Mouse (Mus musculus) forebrain, embryonic 12.5 days (tissue): Measurements from ENCODE around the gene Mgea5. TPM values are rescaled to one million over a fixed set of nuclear protein-coding genes. Genes with fewer than 3 reads are reported as not detected.

Experiments
- ATAC-seq: fragments of 200-750 bp; cut with Nextera tagmentation; 2 replicates; pipeline ENCODE4 v1.8.0; 2017; ENCODE audit warnings: moderate TSS enrichment; ENCODE audit not compliant: low FRiP score
- H3K27ac ChIP-seq: fragments of 300-500 bp; sonication (generic); 2 replicates; pipeline ENCODE4 v1.5.1; 2016; ENCODE audit warnings: mild to moderate bottlenecking
- H3K27me3 ChIP-seq: fragments of 300-500 bp; sonication (generic); 2 replicates; pipeline ENCODE4 v1.6.1; 2016; ENCODE audit warnings: mild to moderate bottlenecking
- H3K36me3 ChIP-seq: fragments of 300-500 bp; sonication (generic); replicated peaks from 2 replicates; pipeline ENCODE4 v1.6.1; 2016; ENCODE audit warnings: mild to moderate bottlenecking
- H3K4me1 ChIP-seq: fragments of 300-500 bp; sonication (generic); 2 replicates; pipeline ENCODE4 v1.6.1; 2016
- H3K4me2 ChIP-seq: fragments of 300-500 bp; sonication (generic); 2 replicates; pipeline ENCODE4 v1.6.1; 2016; ENCODE audit warnings: mild to moderate bottlenecking, moderate library complexity
- H3K4me3 ChIP-seq: fragments of 300-500 bp; sonication (generic); replicated peaks from 2 replicates; pipeline ENCODE4 v1.5.1; 2016; ENCODE audit warnings: mild to moderate bottlenecking
- H3K9ac ChIP-seq: fragments of 300-500 bp; sonication (generic); 2 replicates; pipeline ENCODE4 v1.6.1; 2016; ENCODE audit warnings: mild to moderate bottlenecking
- H3K9me3 ChIP-seq: fragments of 300-500 bp; sonication (generic); 2 replicates; pipeline ENCODE4 v1.6.1; 2016
- WGBS: fragments of 180-500 bp; shearing (Covaris S2); methylation state at CpG from one replicate; pipeline ENCODE4 v1.1.7; 2016; 5-methylcytosine and 5-hydroxymethylcytosine counted together
- polyA plus RNA-seq: library from polyadenylated mRNA; unstranded; fragments of >200 nt; fragmentation: Nextera tagmentation; extraction: Ambion mirVana; gene quantifications from 2 replicates; pipeline ENCODE4 v1.2.1, GENCODE M21; 2016

Gene Mgea5
- 94.7 and 105 TPM in 2 replicates for polyA plus RNA-seq

- Histone ChIP-seq H3K4me3 (peak within 1 kb of the TSS; percentile 100), H3K27ac (peak within 1 kb of the TSS; percentile 98), H3K9ac (peak within 1 kb of the TSS; percentile 99), H3K36me3 (peaks cover 27% of the 10 kb centered on the region), H3K27me3 (no peaks in the 10 kb centered on the region), H3K9me3 (no peaks in the 10 kb centered on the region), H3K4me2 (peak within 1 kb of the TSS; percentile 65), H3K4me1 (peaks cover 31% of the 10 kb centered on the region)
- under 1% methylated on average over 64 of the region's 71 CpGs for WGBS
- ATAC-seq: peak; percentile 97
Measured at GRCm38 (mm10) chr19:45783181-45783932, at the start of gene Mgea5. Gene Mgea5, minus strand, starts transcription at chr19:45783837.

- Histone ChIP-seq H3K4me2 (no peak overlapping the region), H3K27me3 (no peaks in the 10 kb centered on the region), H3K9me3 (0 out of 2 replicates have a peak, but pooled peaks cover 5% of the 10 kb centered on the region), H3K9ac (no peak overlapping the region), H3K4me1 (no peaks in the 10 kb centered on the region), H3K4me3 (no peak overlapping the region), H3K27ac (no peak overlapping the region), H3K36me3 (no peaks in the 10 kb centered on the region)
- ATAC-seq: no peak
- WGBS: 63% methylated on average over 2 of the region's 2 CpGs
Measured at GRCm38 (mm10) chr19:45830679-45831078, 47.0 kb upstream of the Mgea5 start.

DNA sequence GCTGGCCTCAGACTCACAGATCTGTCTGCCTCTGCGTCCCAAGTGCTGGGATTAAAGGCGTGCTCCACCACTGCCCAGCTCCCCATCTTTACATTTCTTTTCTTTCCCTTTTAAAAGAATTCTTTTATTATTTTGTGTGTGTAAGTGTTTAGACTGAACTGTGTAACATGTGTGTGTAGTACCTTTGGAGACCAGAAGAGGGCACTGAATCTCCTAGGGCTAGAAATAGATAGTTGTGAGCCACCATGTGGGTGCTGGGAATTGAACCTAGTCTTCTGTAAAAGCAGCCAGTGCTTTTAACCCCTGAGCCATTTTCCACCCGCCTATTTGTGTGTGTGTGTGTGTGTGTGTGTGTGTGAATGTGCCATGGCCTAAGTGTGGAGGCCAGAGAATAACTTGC lies 44.1 kb upstream of the Mgea5 start:
- Histone ChIP-seq H3K4me1 (no peaks in the 10 kb centered on the region), H3K9me3 (0 out of 2 replicates have a peak, but pooled peaks cover 5% of the 10 kb centered on the region), H3K4me2 (no peak overlapping the region), H3K4me3 (no peak overlapping the region), H3K9ac (no peak overlapping the region), H3K27me3 (no peaks in the 10 kb centered on the region), H3K36me3 (no peaks in the 10 kb centered on the region), H3K27ac (no peak overlapping the region)
- ATAC-seq: no peak
- 94% methylated on average over 3 of the region's 3 CpGs for WGBS

- Histone ChIP-seq H3K27ac (no peak overlapping the region), H3K9ac (no peak overlapping the region), H3K36me3 (no peaks in the 10 kb centered on the region), H3K27me3 (no peaks in the 10 kb centered on the region), H3K4me3 (no peak overlapping the region), H3K4me1 (no peaks in the 10 kb centered on the region), H3K9me3 (0 out of 2 replicates have a peak, but pooled peaks cover 5% of the 10 kb centered on the region), H3K4me2 (no peak overlapping the region)
- no peak for ATAC-seq
- 72% methylated on average over 5 of the region's 5 CpGs for WGBS
Measured at GRCm38 (mm10) chr19:45827125-45827524, 43.5 kb upstream of the Mgea5 start.

GRCm38 (mm10) chr19:45826146-45826545 lies 42.5 kb upstream of the Mgea5 start:
- Histone ChIP-seq H3K9ac (no peak overlapping the region), H3K27ac (no peak overlapping the region), H3K36me3 (no peaks in the 10 kb centered on the region), H3K4me1 (no peaks in the 10 kb centered on the region), H3K27me3 (no peaks in the 10 kb centered on the region), H3K4me2 (no peak overlapping the region), H3K9me3 (0 out of 2 replicates have a peak, but pooled peaks cover 5% of the 10 kb centered on the region), H3K4me3 (no peak overlapping the region)
- no peak for ATAC-seq
- 82% methylated on average over 3 of the region's 3 CpGs for WGBS

- no peak overlapping the region for H3K9ac ChIP-seq
Measured at GRCm38 (mm10) chr19:45821832-45822231, 38.2 kb upstream of the Mgea5 start.

DNA sequence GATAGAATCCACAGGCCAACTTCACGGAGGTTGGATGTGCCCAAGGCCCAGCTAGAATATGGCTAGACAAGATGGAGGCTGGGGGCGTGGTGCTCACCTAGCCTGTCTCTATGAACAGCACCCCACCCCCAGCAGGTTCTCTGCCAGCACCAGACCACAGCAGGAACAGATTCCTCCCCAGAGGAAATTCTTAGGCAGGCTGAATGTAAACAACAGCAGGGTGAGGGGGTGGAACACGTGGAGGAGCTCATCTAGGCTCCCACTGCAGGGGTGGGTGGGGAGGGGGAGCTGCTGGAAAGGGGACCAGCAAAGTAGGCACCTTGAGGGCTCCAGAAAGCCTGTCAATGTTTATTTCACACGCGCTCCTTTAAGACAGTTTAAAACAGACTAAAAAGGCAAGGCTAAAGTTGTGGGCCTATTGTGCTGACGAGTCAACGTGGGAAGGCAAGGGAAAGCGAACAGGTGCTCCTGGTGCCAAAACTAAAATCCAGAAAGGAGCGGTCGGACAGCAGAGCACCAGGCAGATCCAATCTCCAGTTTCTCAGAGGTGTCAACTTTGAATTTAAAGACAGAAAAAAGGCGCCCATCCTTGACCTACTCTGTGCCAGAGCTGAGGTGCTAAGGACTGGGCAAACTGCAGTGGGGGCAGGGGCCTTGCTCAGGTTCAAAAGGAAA lies 34.3 kb upstream of the Mgea5 start:
- Histone ChIP-seq H3K9me3 (no peaks in the 10 kb centered on the region), H3K9ac (no peak overlapping the region), H3K36me3 (no peaks in the 10 kb centered on the region), H3K4me1 (peaks cover 36% of the 10 kb centered on the region), H3K27me3 (peaks cover 25% of the 10 kb centered on the region), H3K4me2 (no peak overlapping the region), H3K4me3 (no peak overlapping the region), H3K27ac (no peak overlapping the region)
- no peak for ATAC-seq
- 70% methylated on average over 11 of the region's 11 CpGs for WGBS

More at GRCm38 (mm10) chr19:45821832-45822231, 38.2 kb upstream of the Mgea5 start:
- no peak for ATAC-seq
- H3K27ac ChIP-seq: no peak overlapping the region
- H3K4me3 ChIP-seq: no peak overlapping the region
- H3K4me1 ChIP-seq: peaks cover 7% of the 10 kb centered on the region; the same call in 1 of the 2 replicates
- H3K36me3 ChIP-seq: no peaks in the 10 kb centered on the region
- 63% methylated on average over 5 of the region's 5 CpGs for WGBS
- no peak overlapping the region for H3K4me2 ChIP-seq
- H3K9me3 ChIP-seq: no peaks in the 10 kb centered on the region
- H3K27me3 ChIP-seq: peaks cover 7% of the 10 kb centered on the region; the same call in 1 of the 2 replicates

DNA sequence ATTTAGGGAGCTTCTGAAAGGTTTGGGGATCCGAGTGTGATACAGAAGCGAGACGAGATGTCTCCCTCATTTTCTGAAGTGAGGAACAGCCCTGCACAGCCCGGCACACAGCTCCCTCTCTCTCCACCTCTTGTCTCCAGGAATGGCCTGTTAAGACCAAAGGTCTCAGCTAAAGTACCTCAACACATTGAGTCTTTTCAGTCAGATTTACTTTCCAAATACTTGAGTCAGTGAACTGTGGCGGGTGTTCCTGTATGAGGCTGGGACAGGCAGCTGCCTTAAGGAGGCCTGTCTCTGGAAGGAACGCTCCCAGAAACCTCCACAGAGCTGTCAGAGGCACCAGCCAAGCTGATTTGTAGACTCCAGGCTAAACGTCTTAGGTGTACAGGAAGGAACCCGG lies 33.1 kb upstream of the Mgea5 start:
- peak overlapping the region; percentile 79 for H3K4me2 ChIP-seq
- no peak overlapping the region for H3K9ac ChIP-seq
- H3K27me3 ChIP-seq: peaks cover 32% of the 10 kb centered on the region
- WGBS: 11% methylated on average over 8 of the region's 8 CpGs
- ATAC-seq: no peak
- H3K4me3 ChIP-seq: no peak overlapping the region
- H3K4me1 ChIP-seq: peaks cover 48% of the 10 kb centered on the region
- H3K27ac ChIP-seq: no peak overlapping the region
- H3K36me3 ChIP-seq: no peaks in the 10 kb centered on the region
- no peaks in the 10 kb centered on the region for H3K9me3 ChIP-seq

GRCm38 (mm10) chr19:45815831-45816405 lies 32.3 kb upstream of the Mgea5 start, which contains the start of gene Kcnip2:
Gene Kcnip2, minus strand, starts transcription at chr19:45816061.
- Histone ChIP-seq H3K36me3 (no peaks in the 10 kb centered on the region), H3K9me3 (no peaks in the 10 kb centered on the region), H3K9ac (peak within 1 kb of the TSS; percentile 50), H3K4me3 (peak within 1 kb of the TSS; percentile 46), H3K4me1 (peaks cover 48% of the 10 kb centered on the region), H3K27me3 (peaks cover 38% of the 10 kb centered on the region), H3K27ac (no peak within 1 kb of the TSS), H3K4me2 (peak within 1 kb of the TSS; percentile 79)
- under 1% methylated on average over 21 of the region's 29 CpGs for WGBS
- ATAC-seq: peak; percentile 73

GRCm38 (mm10) chr19:45815170-45815569 lies 31.5 kb upstream of the Mgea5 start:
- H3K27me3 ChIP-seq: peaks cover 38% of the 10 kb centered on the region
- H3K4me3 ChIP-seq: peak overlapping the region; percentile 46
- ATAC-seq: no peak
- no peaks in the 10 kb centered on the region for H3K9me3 ChIP-seq
- peak overlapping the region; percentile 79 for H3K4me2 ChIP-seq
- no peak overlapping the region for H3K27ac ChIP-seq
- H3K9ac ChIP-seq: peak overlapping the region; percentile 50; the same call in 1 of the 2 replicates
- peaks cover 48% of the 10 kb centered on the region for H3K4me1 ChIP-seq
- H3K36me3 ChIP-seq: no peaks in the 10 kb centered on the region
- 67% methylated on average over 10 of the region's 10 CpGs for WGBS

- Histone ChIP-seq H3K4me3 (no peak overlapping the region), H3K4me2 (no peak overlapping the region; the same call in 1 of the 2 replicates), H3K9me3 (no peaks in the 10 kb centered on the region), H3K27me3 (peaks cover 38% of the 10 kb centered on the region), H3K36me3 (no peaks in the 10 kb centered on the region), H3K4me1 (peaks cover 48% of the 10 kb centered on the region), H3K9ac (no peak overlapping the region), H3K27ac (no peak overlapping the region)
- WGBS: 16% methylated on average over 12 of the region's 12 CpGs
- ATAC-seq: no peak
Measured at GRCm38 (mm10) chr19:45813801-45814200, 30.2 kb upstream of the Mgea5 start.

GRCm38 (mm10) chr19:45813263-45813662 lies 29.6 kb upstream of the Mgea5 start:
- Histone ChIP-seq H3K4me3 (no peak overlapping the region), H3K9ac (no peak overlapping the region), H3K27me3 (peaks cover 38% of the 10 kb centered on the region), H3K36me3 (no peaks in the 10 kb centered on the region), H3K27ac (no peak overlapping the region), H3K9me3 (no peaks in the 10 kb centered on the region), H3K4me2 (no peak overlapping the region; the same call in 1 of the 2 replicates), H3K4me1 (peaks cover 48% of the 10 kb centered on the region)
- no peak; the same call in 1 of the 2 replicates for ATAC-seq
- WGBS: 7% methylated on average over 11 of the region's 11 CpGs
